Mouse (Mus musculus) NIH3T3 (cell line): ENCODE measurements at regions not wholly inside any gene's neighbourhood (a gene's known extent, or its start where the extent isn't known, plus 50 kb on each side); places are given as distances from the start of the nearest gene placed in this dataset.

ENCODE experiments used
- DNase-seq: peaks from one replicate; pipeline ENCODE4 v3.0.0-alpha.2; 2012; ENCODE audit warnings: low read depth

- no peak for DNase-seq
These were observed 53.3 kb upstream of the Tram2 start for GRCm38 (mm10) chr1:21132340-21132739.

DNA sequence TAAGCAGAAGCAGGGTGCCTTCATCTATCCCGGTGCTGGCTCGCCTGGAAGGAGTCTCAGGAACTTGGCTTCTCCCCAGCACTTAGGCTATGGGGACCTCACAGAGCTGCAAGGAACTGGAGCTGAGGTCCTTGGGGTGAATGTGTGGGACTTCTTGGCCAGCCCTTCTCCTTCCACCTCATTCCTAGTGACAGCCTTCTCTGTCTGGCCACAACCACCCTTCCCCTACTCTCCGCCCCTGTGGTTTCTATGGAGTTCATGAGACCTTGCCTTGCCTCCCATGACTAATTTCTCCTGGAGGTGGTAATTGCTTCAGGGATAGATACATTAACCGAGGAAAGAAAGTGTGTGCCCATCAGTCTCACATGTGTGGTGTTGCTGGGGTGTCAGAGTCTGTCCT is 67.9 kb upstream of the Tram2 start:
- no peak for DNase-seq

DNA sequence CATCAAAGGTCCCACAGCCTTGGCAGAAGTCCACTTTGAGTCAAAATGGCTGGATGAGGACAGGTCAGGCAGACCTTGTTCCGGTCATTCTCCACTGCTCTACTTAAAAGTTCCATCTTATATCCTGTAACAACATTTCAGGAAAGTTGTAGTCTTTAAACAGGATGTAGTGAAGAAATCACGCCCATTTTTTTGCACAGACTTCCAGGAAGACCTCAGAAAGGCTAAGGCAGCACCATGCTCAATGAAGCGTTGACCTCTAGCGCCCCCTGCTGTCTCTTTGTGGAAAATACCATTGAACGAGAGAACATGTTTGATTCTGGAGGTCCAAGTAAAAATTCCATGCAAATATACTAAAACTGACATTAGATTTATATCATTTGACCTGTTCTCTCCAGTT is 56.6 kb upstream of the Tmem14a start:
- DNase-seq, result peak; percentile 94

- DNase-seq, result peak; percentile 84
These were observed 52.1 kb upstream of the Tmem14a start for GRCm38 (mm10) chr1:21166287-21166733.

DNA sequence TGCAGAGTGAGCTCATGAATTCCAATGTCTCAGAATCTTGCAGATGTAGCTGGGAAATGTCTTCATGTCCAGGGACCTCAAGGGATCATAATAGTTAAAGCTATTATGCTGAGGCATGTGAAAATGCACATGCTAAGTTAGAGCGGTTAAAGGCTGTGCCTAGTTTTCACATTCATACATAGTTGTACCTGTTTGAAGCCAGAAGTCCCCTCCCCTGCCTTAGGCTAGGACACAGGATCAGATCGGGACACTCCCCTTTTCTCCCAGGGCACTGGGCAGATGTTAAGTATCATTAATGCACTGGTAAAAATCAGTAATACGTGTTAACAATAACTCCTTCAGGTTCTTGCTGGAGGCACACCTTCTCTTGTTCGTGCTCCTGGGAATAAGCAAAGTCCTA is 51.6 kb upstream of the Tmem14a start:
- no peak for DNase-seq
